Mouse (Mus musculus) liver, adult (tissue): ENCODE results near the gene Mrs2.

Source experiments
- GATA4 ChIP-seq: IDR thresholded peaks from 2 replicates; pipeline ENCODE4 v1.6.1; 2014; ENCODE audit warnings: mild to moderate bottlenecking, low read length; ENCODE audit not compliant: insufficient replicate concordance

Mrs2 gene

DNA sequence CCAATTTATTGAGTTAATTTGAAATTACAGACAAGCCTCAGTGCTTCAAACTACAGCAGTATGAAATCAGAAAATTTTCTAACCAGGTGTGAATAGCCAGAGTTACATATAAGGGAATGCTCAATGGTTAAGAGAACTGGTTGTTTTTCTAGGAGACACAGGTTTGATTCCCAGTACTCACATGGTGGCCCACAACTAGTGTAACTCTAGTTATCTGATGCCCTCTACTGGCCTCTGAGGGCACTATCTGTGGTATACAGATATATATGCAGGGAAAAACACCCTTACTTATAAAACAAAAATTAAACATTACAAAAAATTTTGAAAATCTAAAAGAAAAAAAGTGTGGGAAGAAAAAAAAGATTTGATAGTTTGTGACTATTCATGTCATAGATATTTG lies 17.2 kb downstream of the Mrs2 start:
- no peak for TF ChIP-seq GATA4

DNA sequence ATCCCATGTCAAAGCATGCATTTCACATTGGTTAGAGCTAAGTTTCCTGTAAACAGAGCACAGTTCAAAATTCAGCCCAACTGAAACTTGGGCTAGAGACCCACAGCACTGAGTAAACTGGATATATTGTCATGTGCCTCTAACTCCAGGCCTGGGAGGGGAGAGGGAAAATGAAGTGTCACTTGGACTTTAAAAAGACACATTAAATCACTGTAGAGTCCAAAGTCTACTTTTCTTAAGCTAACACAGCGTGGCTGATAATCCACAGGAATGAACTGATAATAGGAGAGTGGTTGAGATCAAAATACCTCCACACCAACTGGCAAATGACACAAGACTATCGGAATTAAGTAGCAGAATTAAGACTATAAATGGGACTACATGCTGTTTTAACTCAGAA lies 20.6 kb downstream of the Mrs2 start:
- TF ChIP-seq GATA4 = no peak

DNA sequence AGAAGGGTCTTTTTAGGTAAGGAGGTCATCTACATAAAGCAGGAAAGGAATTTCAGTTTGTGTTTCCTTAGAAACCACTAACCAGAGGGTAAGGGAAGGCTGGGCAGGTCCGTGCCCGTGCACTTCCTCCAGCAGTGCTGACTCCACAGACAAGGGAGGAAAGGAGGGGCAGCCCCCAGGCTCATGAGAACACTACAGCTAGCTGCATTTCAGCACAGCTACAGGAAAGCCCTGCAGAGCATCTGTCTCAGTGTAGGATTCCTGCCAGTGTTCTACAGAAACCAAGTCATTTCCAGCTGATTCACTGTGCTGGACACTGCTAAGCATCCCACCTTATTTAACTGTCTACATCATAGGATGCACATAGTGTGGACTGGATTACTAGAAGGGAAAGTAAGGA lies 27.0 kb downstream of the Mrs2 start:
- no peak for TF ChIP-seq GATA4

DNA sequence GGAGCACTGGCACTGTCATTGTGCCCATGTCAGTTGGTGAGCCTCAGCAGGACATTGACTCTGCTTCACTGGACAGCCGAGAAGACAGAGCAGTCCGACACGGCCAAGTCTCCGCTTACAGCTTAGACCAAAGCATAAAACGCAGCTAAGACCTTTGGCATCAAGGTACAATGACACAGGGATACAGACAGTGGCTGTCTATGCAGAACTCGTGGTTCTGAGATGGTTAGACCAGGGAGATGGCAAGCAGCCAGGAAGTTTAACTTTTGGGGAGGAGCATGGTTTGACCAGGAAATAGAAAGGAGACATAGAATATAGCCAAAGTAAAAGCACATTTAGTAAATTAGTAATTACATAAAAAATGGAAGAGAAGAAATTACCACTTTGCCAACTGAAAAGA lies 31.2 kb downstream of the Mrs2 start:
- TF ChIP-seq GATA4 = no peak

DNA sequence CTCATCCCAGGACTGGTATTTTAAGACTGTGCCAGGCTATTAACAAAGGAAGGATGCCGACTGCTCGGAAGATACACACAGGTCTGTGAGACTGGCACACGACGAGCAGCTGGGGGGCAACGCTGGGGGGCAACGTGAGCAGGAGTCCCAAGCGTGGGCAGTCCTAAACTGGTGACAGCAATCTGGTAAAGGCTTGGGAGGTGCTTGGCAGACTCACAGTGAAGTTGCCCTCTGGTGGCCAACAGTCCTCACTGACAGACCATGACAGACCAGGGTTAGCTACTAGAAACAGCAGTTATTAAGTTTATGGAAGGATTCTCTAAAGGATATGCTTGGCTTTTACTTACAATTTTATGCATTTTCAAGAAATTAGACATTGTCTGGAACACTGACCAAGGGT lies 31.8 kb downstream of the Mrs2 start:
- no peak for TF ChIP-seq GATA4

DNA sequence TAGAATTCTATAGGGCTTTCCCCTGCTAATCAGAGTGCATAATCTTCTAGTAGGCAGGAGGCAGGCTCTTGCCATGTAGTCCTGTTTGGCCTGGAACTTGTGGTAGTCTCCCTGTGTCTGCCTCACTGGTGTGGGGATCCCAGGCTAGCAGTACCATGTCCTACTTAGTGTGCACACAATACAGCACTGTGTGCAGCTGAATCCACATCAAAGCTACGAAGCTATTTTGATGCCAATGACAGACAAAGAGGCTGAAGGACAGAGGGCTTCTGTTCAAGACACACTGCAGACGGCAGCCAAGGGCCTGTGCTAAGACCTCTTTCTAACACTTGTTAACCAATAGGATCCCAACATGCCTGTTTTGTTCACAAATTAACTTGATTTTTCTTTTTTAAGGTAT lies 34.7 kb downstream of the Mrs2 start:
- no peak for TF ChIP-seq GATA4

DNA sequence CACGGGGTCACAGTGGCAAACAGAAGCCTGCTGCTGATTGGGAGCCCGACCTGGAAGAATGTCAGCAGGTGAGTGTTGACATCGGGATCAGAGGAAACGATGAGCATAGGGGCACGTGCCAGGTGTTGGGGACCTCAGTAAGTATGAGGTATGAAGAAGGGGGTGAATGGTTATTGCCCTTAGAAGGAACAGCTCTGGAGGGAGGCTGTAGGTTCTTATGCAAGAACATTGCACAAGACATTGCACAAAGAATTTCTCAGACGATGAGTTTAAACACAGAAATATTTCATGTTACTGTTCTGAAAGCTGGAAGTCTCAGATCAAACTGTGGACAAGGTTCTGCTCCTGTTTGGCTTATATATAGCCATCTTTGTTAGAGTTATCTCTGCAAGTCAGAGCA lies 39.1 kb downstream of the Mrs2 start:
- TF ChIP-seq GATA4 = no peak

DNA sequence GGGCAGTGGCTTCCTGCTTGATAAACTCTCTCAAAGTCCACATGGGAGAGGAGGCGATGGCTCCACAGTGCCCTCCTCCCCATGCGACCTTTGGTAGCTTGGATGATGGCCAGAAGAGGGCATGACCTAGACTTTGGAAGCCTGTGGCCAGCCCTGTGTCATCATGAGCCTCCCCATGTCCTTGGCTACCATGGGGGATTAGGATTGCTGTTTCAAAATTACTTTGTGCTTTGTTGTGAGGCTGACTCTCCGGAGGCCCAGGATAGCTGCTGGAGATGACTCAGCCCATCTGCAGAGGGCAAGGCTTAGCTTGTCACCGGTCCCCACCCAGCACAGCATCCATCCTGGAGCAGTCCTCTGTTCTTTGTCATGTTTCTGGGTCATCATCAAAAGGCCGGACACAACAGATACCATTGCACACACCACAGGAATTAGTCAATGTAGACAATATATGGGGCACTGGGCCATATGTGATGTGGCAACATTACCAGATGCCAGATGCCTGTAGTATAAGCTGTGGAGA lies 42.3 kb downstream of the Mrs2 start:
- TF ChIP-seq GATA4 = peak; percentile 22; the same call in 1 of the 2 replicates

DNA sequence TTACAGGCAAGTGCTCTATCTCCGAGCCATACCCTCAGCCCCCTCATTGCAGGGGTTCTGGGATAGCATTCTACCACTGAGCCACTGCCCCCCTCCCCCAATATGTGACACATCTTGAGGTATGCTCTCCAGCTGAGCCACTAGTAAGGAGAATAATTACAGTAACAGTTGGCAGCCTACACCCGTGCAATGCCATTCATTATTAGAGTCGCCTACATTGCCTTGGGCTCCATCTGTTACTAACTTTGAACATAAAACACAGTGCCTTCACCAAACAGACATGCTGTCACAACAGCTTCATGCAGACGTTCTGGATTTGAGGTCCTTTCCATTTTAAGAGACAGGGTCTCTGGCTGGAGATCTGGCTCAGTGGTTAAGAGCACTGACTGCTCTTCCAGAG lies 43.8 kb downstream of the Mrs2 start:
- TF ChIP-seq GATA4 = no peak

DNA sequence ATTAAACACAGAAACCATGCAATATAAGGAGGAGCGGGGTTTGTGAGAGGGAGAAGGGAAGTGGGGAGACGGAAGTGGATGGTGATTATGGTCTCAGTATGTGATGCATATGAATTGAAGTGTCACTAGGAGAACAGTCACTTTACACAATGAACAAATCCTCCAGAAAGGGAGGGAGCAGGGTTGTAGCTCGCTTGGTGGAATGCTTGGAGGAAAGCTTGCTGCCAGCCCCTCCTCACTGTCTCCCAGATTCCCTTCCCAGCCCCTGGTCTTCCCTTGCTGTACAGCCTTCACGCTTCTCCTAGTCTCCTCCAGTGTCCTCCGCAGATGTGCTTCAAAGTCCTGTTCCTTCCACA lies 54.4 kb downstream of the Mrs2 start:
- no peak for TF ChIP-seq GATA4

DNA sequence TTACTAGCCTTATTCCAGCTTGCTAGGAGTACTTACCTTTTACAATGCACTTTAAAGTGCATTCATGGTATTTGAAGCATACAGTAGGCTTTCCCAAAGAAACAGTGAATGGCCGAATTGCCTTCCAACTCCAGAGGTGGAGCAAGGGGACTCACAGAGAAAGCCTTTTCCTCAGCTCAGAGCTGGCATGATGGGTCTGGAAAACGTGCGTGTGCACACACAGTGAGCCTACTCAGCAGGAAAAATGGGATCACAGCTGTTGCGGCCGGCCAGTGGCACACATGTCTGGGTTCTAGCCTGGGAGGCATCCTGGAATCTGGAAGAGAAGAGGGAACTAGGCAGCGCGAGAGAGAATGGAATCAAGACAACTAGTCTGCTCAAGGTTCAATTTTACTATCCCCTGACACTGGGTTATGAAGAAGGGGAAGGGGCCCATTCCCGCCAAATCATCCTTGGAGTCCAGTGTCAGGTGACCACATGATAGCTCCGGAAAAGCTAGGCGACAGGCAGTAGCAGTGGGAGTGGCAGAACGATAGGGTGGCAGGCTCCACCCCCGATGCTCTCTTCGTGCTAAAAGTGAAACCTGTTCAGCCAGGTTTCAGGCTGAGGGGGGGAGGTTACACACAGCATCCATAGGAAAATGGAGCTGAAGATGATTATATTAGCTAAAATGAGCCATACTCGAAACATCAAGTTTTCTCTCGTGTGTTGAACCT lies 54.9 kb downstream of the Mrs2 start:
- TF ChIP-seq GATA4 = no peak

DNA sequence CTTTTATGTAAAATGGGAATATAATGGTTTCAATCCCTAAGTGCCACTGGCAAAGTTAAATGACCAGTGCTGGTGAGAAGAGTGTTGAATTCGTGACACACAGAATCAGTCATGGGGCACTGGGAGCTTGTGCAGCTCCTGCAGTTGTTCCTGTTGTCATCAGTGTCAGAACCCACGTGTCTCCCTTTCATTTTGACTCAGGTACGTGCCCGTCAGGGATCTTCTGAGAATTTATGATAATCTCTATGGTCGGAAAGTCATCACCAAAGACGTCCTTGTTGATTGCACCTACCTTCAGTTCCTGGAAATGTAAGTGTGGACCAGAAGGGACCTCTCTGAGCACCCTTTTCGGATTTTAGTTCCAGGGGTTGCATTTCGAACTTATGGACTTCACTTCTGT lies 58.1 kb downstream of the Mrs2 start:
- no peak for TF ChIP-seq GATA4

DNA sequence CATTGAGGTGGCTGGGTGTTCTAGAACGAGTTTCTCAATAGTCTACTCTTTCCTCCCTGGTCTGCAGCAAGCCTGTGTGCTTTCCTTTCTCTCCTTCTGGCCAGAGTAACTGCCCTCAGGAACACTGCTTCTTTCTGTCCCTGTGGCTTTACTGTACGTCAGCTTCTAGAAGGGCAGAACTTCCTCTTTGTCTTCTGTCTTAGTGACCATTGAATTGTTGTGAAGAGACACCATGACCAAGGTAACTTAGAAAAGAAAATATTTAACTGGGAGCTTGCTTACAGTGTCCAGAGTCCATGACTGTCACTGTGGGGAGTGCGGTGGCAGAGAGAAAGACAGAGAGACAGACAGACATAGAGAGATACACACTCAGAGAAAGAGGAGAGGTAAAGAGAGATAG lies 60.1 kb downstream of the Mrs2 start:
- TF ChIP-seq GATA4 = no peak

DNA sequence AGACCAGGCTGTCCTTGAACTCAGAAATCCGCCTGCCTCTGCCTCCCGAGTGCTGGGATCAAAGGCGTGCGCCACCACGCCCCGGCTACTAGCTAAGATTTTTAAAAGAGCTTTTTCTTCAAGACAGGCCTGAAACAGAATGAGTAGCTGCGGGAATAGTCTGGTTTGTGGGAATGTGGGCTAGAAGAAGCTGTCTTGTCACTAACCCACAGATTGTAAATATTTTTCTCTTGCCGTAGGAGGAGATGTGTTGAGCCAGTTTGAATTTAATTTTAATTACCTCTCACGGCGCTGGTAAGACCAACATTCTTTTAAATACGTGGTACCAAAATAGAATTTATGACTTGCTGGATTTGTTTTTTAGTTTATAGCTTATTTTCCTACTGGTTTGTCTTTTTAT lies 61.5 kb downstream of the Mrs2 start:
- TF ChIP-seq GATA4 = no peak

DNA sequence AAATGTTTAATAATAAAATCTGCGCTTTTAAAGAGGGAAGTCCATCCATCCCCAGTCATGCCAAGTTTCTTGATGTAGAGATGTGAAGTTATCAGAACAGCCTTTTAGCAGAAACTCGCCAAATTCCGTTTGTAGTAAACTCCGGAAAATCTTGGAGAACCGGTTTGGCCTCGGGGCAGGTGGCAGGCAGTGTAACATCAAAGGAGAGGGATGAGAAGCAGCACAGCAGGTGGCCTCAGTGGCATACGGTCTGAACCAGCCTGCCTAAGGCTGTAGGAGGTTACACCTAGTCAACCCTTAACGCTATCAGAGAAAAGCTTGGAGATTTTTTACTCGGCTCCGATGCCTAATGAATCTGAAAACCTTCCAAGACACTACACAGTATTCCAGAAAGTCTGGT lies 64.7 kb downstream of the Mrs2 start:
- TF ChIP-seq GATA4 = no peak

DNA sequence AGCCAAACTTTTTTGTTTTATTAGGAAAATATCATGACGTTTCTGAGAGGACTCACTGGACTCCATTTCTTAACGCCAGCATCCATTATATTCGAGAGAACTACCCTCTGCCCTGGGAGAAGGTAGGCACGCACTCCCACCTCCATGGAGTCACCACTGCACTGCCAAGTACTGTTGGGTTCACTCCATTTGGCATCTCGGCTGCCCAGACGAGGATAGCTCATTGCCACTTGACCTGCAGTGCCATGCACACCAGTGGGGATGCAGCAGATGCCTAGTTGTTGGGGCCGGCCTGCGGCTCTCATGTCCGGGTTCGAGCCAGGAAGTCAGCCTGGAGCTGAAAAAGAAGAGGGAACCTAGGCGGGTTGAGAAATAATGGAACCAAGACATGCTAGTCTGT lies 65.1 kb downstream of the Mrs2 start:
- TF ChIP-seq GATA4 = no peak

DNA sequence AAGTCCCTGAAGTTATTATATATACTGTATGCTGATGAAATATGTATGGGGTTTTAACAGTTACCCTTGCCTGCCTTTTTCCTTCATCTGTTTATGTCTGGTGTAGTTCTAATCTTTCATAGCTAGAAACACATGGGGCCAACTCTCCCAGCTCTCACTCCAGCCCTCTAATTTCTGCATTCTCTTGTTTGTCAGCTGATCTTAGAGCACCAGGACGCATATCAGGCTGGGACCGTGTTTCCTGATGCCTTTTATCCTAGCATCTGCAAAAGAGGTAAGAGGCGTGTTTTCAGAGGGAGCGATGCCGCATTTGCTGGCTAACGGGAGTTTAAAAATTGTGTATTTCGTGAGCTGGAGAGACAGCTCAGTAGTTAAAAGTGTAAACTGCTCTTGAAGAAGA lies 67.5 kb downstream of the Mrs2 start:
- TF ChIP-seq GATA4 = no peak
